Mouse (Mus musculus) cortical plate, adult 2 months (tissue): ENCODE data around the gene Isl2. TPM values are rescaled to one million over a fixed set of nuclear protein-coding genes. Genes with fewer than 3 reads are reported as not detected.

Experiments
- H3K27ac ChIP-seq: fragments of 200-500 bp; 2 replicates; pipeline ENCODE4 v1.5.1; 2012; ENCODE audit warnings: low read length, control low read depth, inconsistent platforms; ENCODE audit not compliant: insufficient read depth
- H3K4me1 ChIP-seq: fragments of 200-500 bp; 2 replicates; pipeline ENCODE4 v1.6.1; 2011; ENCODE audit warnings: low read length; ENCODE audit not compliant: control insufficient read depth, insufficient read depth
- H3K4me3 ChIP-seq: fragments of 200-500 bp; 2 replicates; pipeline ENCODE4 v1.5.1; 2011; ENCODE audit warnings: mild to moderate bottlenecking, low read length, control low read depth; ENCODE audit not compliant: insufficient read depth
- CTCF ChIP-seq: fragments of 200-500 bp; IDR thresholded peaks from 2 replicates; pipeline ENCODE4 v1.5.1; 2011; ENCODE audit warnings: mild to moderate bottlenecking, control low read depth, low read length; ENCODE audit not compliant: insufficient read depth; ENCODE audit errors: extremely low read depth
- POLR2A ChIP-seq: fragments of 200-500 bp; IDR thresholded peaks from 2 replicates; pipeline ENCODE4 v1.6.1; 2011; ENCODE audit warnings: mild to moderate bottlenecking, low read length, control low read depth; ENCODE audit not compliant: insufficient read depth; ENCODE audit errors: extremely low read depth
- polyA plus RNA-seq: library from polyadenylated mRNA; depleted of rRNA; stranded (reverse); fragments of >200 nt; gene quantifications from 2 replicates; pipeline ENCODE4 v1.2.3, GENCODE M21; 2012; rRNA removed

Isl2 gene
- polyA plus RNA-seq, 1 experiment = not detected

GRCm38 (mm10) chr9:55546176-55547010 is 7.9 kb downstream of the Isl2 start:
- Histone ChIP-seq H3K4me3 (no peak overlapping the region), H3K4me1 (no peaks in the 10 kb centered on the region), H3K27ac (no peak overlapping the region)
- TF ChIP-seq CTCF = no peak
- TF ChIP-seq POLR2A = no peak

DNA sequence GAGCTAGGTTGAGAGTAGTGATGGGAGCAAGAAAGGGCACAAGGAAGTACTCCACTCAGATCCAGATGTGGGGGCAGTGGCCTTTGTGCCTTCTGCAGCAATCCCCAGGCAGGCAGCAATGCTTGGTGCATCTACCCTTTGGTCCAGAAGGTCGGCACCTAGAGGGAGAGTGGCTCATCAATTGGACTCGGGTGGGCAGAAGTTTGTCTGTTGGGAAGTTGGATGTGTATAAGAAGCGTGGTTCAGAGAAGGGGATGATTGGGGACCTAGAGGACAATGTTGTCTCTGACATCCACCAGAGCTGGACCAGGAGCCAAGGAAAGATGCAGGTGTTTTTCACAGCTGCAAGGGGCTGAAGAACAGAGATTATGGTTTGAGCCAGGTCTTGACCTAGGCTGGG is 10.4 kb downstream of the Isl2 start:
- Histone ChIP-seq H3K4me1 (no peaks in the 10 kb centered on the region), H3K27ac (no peak overlapping the region), H3K4me3 (no peak overlapping the region)
- no peak for TF ChIP-seq POLR2A
- TF ChIP-seq CTCF = no peak

DNA sequence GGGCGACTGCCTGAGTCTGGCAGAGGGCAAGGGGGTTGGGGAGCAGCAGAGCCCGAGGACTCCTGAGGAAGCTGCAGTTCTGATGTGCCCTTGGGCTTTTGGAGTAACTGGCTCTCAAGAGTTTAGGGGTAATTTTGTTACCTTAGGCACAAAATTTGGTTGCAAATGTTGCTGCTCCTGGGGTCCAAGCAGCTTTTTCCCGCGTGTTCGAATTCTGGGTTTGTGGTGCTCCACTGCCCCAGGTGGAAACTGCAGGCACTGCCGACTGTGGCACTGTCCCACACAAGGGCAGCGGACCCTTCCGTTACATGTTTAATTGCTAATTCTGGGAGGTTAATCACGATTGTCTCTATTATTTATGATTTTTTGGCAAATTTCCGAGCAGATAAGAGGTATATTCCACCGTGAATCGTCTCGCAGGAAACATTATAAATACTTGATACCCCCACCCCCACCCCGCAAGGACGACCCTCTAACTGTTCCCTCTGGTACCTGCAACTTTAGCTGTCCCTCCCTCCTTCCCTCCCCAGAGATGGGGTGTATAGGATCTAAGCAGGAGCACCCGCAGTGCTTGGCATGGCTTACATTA is 10.9 kb downstream of the Isl2 start:
- Histone ChIP-seq H3K27ac (no peak overlapping the region), H3K4me1 (no peaks in the 10 kb centered on the region), H3K4me3 (no peak overlapping the region)
- TF ChIP-seq POLR2A (no peak), CTCF (no peak)

DNA sequence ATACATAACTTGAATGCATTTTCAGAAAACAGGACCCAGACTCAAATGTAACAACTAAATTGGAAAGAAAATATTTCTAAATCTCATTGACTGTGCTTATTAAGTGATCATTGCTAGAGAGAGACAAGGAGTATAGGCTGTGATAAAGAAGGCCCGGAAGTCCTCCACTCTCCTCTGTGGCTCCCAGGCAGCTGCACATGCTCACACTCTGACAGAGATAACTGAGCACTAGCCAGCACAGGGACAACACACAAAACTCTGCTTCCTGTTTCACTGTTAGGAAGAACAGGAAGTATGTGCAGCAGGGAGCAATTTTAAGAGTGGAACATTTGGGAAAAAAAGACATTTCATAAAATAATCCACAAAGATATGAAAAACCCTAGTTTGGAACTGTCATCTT is 16.5 kb downstream of the Isl2 start:
- no peak overlapping the region for H3K4me3 ChIP-seq
- TF ChIP-seq POLR2A (no peak), CTCF (no peak)

GRCm38 (mm10) chr9:55560960-55561359 is 22.5 kb downstream of the Isl2 start:
- TF ChIP-seq CTCF = no peak
- Histone ChIP-seq H3K4me1 (no peaks in the 10 kb centered on the region), H3K27ac (no peak overlapping the region), H3K4me3 (no peak overlapping the region)

More for the DNA sequence above, 16.5 kb downstream of the Isl2 start:
- H3K27ac ChIP-seq = no peak overlapping the region
- H3K4me1 ChIP-seq = no peaks in the 10 kb centered on the region

DNA sequence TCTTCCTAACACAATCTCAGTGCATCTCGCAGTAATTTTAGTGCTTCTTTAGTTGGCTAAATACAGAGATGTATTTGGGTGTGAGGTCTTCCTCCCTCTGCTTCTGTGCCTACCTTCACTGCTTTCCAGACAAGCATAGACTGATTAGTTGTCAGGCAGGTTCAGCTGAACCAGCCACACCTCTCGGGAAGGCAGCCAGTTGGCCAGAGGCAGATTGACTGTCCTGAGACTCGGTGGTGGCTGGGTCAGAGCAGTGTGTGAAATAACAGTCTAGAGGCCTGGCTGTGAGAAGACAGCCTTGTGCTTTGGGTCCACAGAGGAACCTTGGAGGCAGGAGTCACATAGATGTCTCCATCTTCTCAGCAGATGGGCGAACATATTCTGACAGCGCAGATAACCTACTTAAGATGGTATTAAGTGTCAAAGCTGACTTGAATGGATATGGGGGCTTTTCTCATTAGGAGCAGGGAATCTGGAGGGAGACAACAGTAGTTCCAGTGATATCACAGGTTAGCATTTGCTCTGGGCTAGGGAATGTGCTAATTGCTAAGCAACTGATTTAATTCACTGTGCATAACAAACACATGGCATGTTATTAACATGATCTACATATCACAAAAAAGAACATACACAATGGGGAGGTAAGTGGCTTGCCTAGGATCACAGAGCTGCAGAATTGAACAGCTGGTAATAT is 30.1 kb downstream of the Isl2 start:
- no peak overlapping the region for H3K4me3 ChIP-seq
- no peak overlapping the region for H3K27ac ChIP-seq
- no peaks in the 10 kb centered on the region for H3K4me1 ChIP-seq
- no peak for TF ChIP-seq POLR2A
- TF ChIP-seq CTCF = no peak

DNA sequence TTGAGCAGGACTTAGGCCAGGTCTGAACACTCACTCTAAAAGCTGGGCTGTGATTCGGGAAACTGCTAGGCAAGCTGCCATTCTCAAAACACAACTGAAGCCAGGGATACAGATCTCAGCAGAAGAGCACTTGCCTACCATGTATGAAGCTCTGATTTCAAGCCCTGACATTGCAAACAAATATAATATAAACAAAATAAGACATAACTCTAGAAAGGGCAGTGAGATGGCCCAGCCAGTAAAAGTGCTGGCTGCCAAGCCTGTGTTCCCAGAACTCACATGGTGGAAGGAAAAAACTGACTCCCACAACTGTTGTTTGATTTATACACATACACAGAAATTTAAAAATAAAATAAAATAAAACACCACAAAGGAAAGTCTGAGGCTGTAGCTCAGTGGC is 32.6 kb downstream of the Isl2 start:
- TF ChIP-seq CTCF (no peak), POLR2A (no peak)
- H3K27ac ChIP-seq = no peak overlapping the region
- no peak overlapping the region for H3K4me3 ChIP-seq
- H3K4me1 ChIP-seq = no peaks in the 10 kb centered on the region

DNA sequence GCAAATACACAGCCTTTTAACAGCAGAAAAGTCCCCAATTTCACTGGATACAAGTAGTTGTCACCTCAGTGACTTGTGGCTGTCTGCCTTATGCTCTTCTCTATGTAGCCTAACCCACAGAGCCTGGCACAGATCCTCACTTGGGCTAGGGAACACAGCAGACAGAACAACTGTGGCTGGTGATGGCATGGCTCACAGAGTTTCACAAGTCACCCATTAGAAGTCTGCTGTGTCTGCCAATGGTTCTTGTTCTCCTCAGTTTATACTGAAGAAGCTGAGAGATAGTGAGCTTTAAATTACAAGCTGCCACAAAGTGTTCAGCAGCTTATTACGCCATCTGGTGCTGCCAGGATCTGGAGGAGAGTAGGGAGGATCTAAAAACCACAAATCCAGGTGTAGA is 38.1 kb downstream of the Isl2 start:
- Histone ChIP-seq H3K27ac (no peak overlapping the region), H3K4me1 (no peaks in the 10 kb centered on the region), H3K4me3 (no peak overlapping the region)
- TF ChIP-seq CTCF = no peak
- TF ChIP-seq POLR2A = no peak

DNA sequence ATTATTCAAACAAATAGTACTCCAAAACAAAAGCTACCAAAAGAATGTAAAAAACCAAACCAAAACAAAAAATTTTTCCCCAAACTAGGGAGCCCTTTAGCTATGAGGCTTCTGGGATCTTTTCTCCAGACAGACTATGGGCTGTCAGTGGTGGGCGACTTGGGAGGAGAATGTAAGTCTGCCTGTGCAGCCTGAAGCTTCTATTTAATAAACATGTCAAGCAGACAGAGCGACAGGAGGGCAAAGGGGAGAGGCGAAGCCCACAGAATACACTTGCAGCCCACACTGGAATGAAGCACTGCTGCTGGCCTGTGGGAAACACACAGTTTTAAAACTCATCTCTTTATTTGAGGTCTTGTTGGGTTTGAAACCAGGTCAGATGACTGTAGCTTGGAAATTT is 42.9 kb downstream of the Isl2 start:
- Histone ChIP-seq H3K4me3 (no peak overlapping the region), H3K27ac (no peak overlapping the region), H3K4me1 (no peaks in the 10 kb centered on the region)
- TF ChIP-seq POLR2A (no peak), CTCF (no peak)

DNA sequence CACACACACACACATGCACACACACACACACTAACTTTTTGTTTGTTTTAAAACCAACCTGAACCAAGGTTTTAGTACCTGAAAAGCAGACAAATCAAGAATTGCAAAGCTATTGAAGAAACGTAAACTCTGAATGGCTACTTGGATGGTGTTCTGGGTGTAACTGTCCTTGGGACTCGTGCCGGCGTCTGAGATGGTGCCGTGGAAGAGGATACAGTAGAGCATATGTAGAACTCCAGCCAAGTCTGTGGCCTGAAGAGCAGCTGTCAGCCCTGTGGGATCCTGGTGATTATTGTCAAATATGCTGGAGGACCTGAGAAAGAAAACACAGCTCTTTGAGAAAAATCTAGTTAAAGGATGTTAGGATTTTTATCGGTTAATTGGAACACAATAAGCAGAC is 47.7 kb downstream of the Isl2 start:
- Histone ChIP-seq H3K4me3 (no peak overlapping the region), H3K4me1 (no peaks in the 10 kb centered on the region), H3K27ac (no peak overlapping the region)
- TF ChIP-seq POLR2A (no peak), CTCF (no peak)

Other genes with a start within 250 kb of the Isl2 start
- gene Nrg4, start 211.8 kb upstream of the Isl2 start, polyA plus RNA-seq = 1.2 and 1.9 TPM in 2 replicates
- 6.3 and 6.5 TPM in 2 replicates for gene Tmem266, start 211.8 kb upstream of the Isl2 start, polyA plus RNA-seq
- gene Etfa, start 26.4 kb upstream of the Isl2 start, polyA plus RNA-seq = 41.6 and 42.6 TPM in 2 replicates